11 mouse cellular contexts compared by ENCODE assay signal in the genomic region with DNA sequence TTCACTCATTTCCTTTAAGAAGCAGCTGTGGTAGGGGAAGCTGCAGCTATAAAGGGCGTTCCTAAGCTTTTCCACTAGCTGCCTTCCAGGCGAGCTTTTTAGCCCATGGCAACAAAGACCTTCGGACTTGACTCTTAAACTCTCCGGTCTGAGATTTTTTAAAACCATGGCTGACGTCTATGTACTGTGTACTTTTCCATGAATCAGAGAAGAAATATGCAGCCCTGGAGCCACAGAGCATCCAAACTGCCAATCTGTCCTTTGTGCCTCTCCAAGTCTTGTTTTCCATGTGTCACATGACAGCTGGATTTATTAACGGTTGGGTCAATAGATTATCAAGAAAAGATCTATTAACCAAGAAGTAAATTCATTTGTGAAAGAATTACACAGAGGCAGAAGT.
DNase-seq lines count a peak whose midpoint lies in the region; ATAC-seq and TF ChIP-seq lines count a peak whose summit lies in the region.
"Had no signal": no experiment of that assay in that cellular context is flagged by ENCODE, and none has a peak within 500 bp of the region (broad histone marks: within the 10 kb centered on the region; RNA-seq: fewer than 3 reads in every experiment).

No protein-coding gene starts in this region.

- TF ChIP-seq CTCF in heart, adult 2 months (IDR thresholded peaks at IDR 0.05), result no peak

- H3K4me2 ChIP-seq in kidney, embryonic 15.5 days, result 0 out of 2 replicates have a peak overlapping the region, but pooled peaks have one; percentile 19
- no peak overlapping the region for H3K4me2 ChIP-seq in forebrain, embryonic 12.5 days
- H3K4me2 ChIP-seq: forebrain, embryonic 13.5 days had no signal

- DNase-seq in heart, adult 2 months, result peak; percentile 36 to 62
- DNase-seq in heart, embryonic 10.5 days (ENCODE audit: low spot score), result no peak
- peak; percentile 83 for DNase-seq in fibroblast of lung, adult 2 months (ENCODE audit: low read depth)
- peak; percentile 79 for DNase-seq in skeletal muscle tissue, adult 2 months (ENCODE audit: low read depth, low spot score)
- DNase-seq in spleen, postnatal 10 days (ENCODE audit: low spot score in 2 of 2), result no peak
- DNase-seq in layer of hippocampus, adult 18-20 months (ENCODE audit: low spot score in 2 of 2), result no peak

- H3K79me2 ChIP-seq in heart, adult 2 months (replicated peaks; ENCODE audit: control insufficient read depth, insufficient read depth, low read length), result no peaks in the 10 kb centered on the region

- no peaks in the 10 kb centered on the region for H3K27me3 ChIP-seq in heart, adult 2 months (ENCODE audit: control insufficient read depth, insufficient read depth, low read length)
- H3K27me3 ChIP-seq in heart, embryonic 10.5 days (ENCODE audit: insufficient read depth, poor library complexity, severe bottlenecking), result no peaks in the 10 kb centered on the region
- H3K27me3 ChIP-seq in kidney, embryonic 15.5 days, result no peaks in the 10 kb centered on the region
- H3K27me3 ChIP-seq in forebrain, embryonic 12.5 days, result no peaks in the 10 kb centered on the region
- H3K27me3 ChIP-seq: forebrain, embryonic 13.5 days had no signal

- no peak overlapping the region for H3K9ac ChIP-seq in heart, adult 2 months (ENCODE audit: low read depth, low read length)
- no peak overlapping the region for H3K9ac ChIP-seq in kidney, embryonic 15.5 days
- H3K9ac ChIP-seq in forebrain, embryonic 12.5 days, result no peak overlapping the region
- H3K9ac ChIP-seq: forebrain, embryonic 13.5 days had no signal

- no peak; the same call in 1 of the 2 replicates for ATAC-seq in kidney, embryonic 15.5 days (replicated peaks; ENCODE audit: low FRiP score)
- ATAC-seq in forebrain, embryonic 12.5 days (ENCODE audit: low FRiP score), result no peak
- ATAC-seq: forebrain, embryonic 13.5 days; hindbrain, embryonic 16.5 days had no signal

- no peaks in the 10 kb centered on the region for H3K36me3 ChIP-seq in heart, adult 2 months (ENCODE audit: control insufficient read depth, insufficient read depth, low read length)
- H3K36me3 ChIP-seq in heart, embryonic 10.5 days, result no peaks in the 10 kb centered on the region
- H3K36me3 ChIP-seq in kidney, embryonic 15.5 days, result no peaks in the 10 kb centered on the region
- no peaks in the 10 kb centered on the region for H3K36me3 ChIP-seq in forebrain, embryonic 12.5 days (replicated peaks)
- H3K36me3 ChIP-seq: midbrain, embryonic 10.5 days had no signal

- no peak for TF ChIP-seq EP300 in heart, adult 2 months (IDR thresholded peaks at IDR 0.05; ENCODE audit: insufficient read depth, low read depth, low read length)

- no peak overlapping the region for H3K4me3 ChIP-seq in heart, adult 2 months
- H3K4me3 ChIP-seq in heart, embryonic 10.5 days, result no peak overlapping the region
- H3K4me3 ChIP-seq in kidney, embryonic 15.5 days (replicated peaks), result no peak overlapping the region
- no peak overlapping the region for H3K4me3 ChIP-seq in forebrain, embryonic 12.5 days (replicated peaks)
- H3K4me3 ChIP-seq: forebrain, embryonic 13.5 days; midbrain, embryonic 10.5 days had no signal

- TF ChIP-seq POLR2A in heart, adult 2 months (IDR thresholded peaks at IDR 0.05; ENCODE audit: insufficient read depth, low read depth, low read length), result no peak

- peaks cover 13% of the 10 kb centered on the region for H3K4me1 ChIP-seq in heart, adult 2 months (ENCODE audit: control insufficient read depth, insufficient read depth, low read length)
- H3K4me1 ChIP-seq in heart, embryonic 10.5 days, result peaks cover 12% of the 10 kb centered on the region
- peaks cover 43% of the 10 kb centered on the region for H3K4me1 ChIP-seq in kidney, embryonic 15.5 days
- H3K4me1 ChIP-seq in forebrain, embryonic 12.5 days, result peaks cover 13% of the 10 kb centered on the region

- 24% methylated on average over 6 of the region's 6 CpGs for WGBS in heart, adult 2 months
- 60% methylated on average over 6 of the region's 6 CpGs for WGBS in heart, embryonic 10.5 days
- 35% methylated on average over 6 of the region's 6 CpGs for WGBS in kidney, embryonic 15.5 days
- WGBS in forebrain, embryonic 12.5 days, result 73% methylated on average over 6 of the region's 6 CpGs

- intact Hi-C loops in heart, adult 2 months (cut with DNase I), result no loop called here

- peak overlapping the region; percentile 79 for H3K27ac ChIP-seq in heart, adult 2 months
- no peak overlapping the region for H3K27ac ChIP-seq in heart, embryonic 10.5 days
- H3K27ac ChIP-seq in kidney, embryonic 15.5 days, result peak overlapping the region; percentile 58
- H3K27ac ChIP-seq in forebrain, embryonic 12.5 days, result no peak overlapping the region
- H3K27ac ChIP-seq: forebrain, embryonic 13.5 days; midbrain, embryonic 10.5 days had no signal

- H3K9me3 ChIP-seq in heart, embryonic 10.5 days, result no peaks in the 10 kb centered on the region
- H3K9me3 ChIP-seq in kidney, embryonic 15.5 days (replicated peaks), result no peaks in the 10 kb centered on the region
- H3K9me3 ChIP-seq in forebrain, embryonic 12.5 days, result no peaks in the 10 kb centered on the region
- H3K9me3 ChIP-seq: forebrain, embryonic 13.5 days; midbrain, embryonic 10.5 days had no signal

Comparison
In these comparisons a context has a peak if more than half of its experiments do, and no peak if none do; other contexts are left out.
1. DNase-seq: peak in heart, adult 2 months (2 of 2), fibroblast of lung, adult 2 months (single experiment) and skeletal muscle tissue, adult 2 months (single experiment); none in heart, embryonic 10.5 days (single experiment), spleen, postnatal 10 days (0 of 2) and layer of hippocampus, adult 18-20 months (0 of 2).
2. H3K27ac ChIP-seq: peak in heart, adult 2 months (single experiment) and kidney, embryonic 15.5 days (single experiment); none in heart, embryonic 10.5 days (single experiment) and forebrain, embryonic 12.5 days (single experiment).